Mouse (Mus musculus) hindbrain, embryonic 14.5 days (tissue): ENCODE results near the gene H2-DMb2. TPM values are rescaled to one million over a fixed set of nuclear protein-coding genes. Genes with fewer than 3 reads are reported as not detected.
A peak's percentile ranks its signal among the peaks of the same experiment; 100 is the strongest.

Source experiments
- ATAC-seq: fragments of 200-750 bp; cut with Nextera tagmentation; 2 replicates; pipeline ENCODE4 v1.8.0; 2017; ENCODE audit warnings: moderate number of reproducible peaks, mild to moderate bottlenecking, moderate TSS enrichment, moderate library complexity; ENCODE audit not compliant: low FRiP score
- DNase-seq: peaks from one replicate; pipeline ENCODE4 v3.0.0-alpha.2; 2015; ENCODE audit warnings: low spot score
- H3K27ac ChIP-seq: fragments of 300-500 bp; sonication (generic); 2 replicates; pipeline ENCODE4 v1.5.1; 2014; ENCODE audit warnings: mild to moderate bottlenecking, moderate library complexity
- H3K27me3 ChIP-seq: fragments of 300-500 bp; sonication (generic); 2 replicates; pipeline ENCODE4 v1.6.1; 2014; ENCODE audit warnings: mild to moderate bottlenecking, low read length, mixed read lengths; ENCODE audit not compliant: control insufficient read depth, insufficient read depth
- H3K36me3 ChIP-seq: fragments of 300-500 bp; sonication (generic); replicated peaks from 2 replicates; pipeline ENCODE4 v1.6.1; 2014; ENCODE audit not compliant: control insufficient read depth, insufficient read depth
- H3K4me1 ChIP-seq: fragments of 300-500 bp; sonication (generic); replicated peaks from 2 replicates; pipeline ENCODE4 v1.6.1; 2014; ENCODE audit warnings: antibody characterized with exemption, low read length, mixed read lengths; ENCODE audit not compliant: control insufficient read depth, insufficient read depth
- H3K4me2 ChIP-seq: fragments of 300-500 bp; sonication (generic); replicated peaks from 2 replicates; pipeline ENCODE4 v1.6.1; 2014; ENCODE audit warnings: mild to moderate bottlenecking, moderate library complexity
- H3K4me3 ChIP-seq: fragments of 300-500 bp; sonication (generic); replicated peaks from 2 replicates; pipeline ENCODE4 v1.5.1; 2014; ENCODE audit warnings: mild to moderate bottlenecking, low read length
- H3K9ac ChIP-seq: fragments of 300-500 bp; sonication (generic); 2 replicates; pipeline ENCODE4 v1.6.1; 2014
- H3K9me3 ChIP-seq: fragments of 300-500 bp; sonication (generic); 2 replicates; pipeline ENCODE4 v1.6.1; 2016; ENCODE audit warnings: low read length; ENCODE audit not compliant: control insufficient read depth
- WGBS: fragments of 180-500 bp; shearing (Covaris S2); extraction: QIAGEN DNeasy Blood & Tissue Kit; methylation state at CpG from one replicate; pipeline ENCODE4 v1.1.7; 2014; 5-methylcytosine and 5-hydroxymethylcytosine counted together
- polyA plus RNA-seq: library from polyadenylated mRNA; unstranded; fragments of >200 nt; fragmentation: Nextera tagmentation; extraction: Ambion mirVana; gene quantifications from 2 replicates; pipeline ENCODE4 v1.2.1, GENCODE M21; 2014

H2-DMb2 gene
- polyA plus RNA-seq, 1 experiment from 2014 or later, result not detected

DNA sequence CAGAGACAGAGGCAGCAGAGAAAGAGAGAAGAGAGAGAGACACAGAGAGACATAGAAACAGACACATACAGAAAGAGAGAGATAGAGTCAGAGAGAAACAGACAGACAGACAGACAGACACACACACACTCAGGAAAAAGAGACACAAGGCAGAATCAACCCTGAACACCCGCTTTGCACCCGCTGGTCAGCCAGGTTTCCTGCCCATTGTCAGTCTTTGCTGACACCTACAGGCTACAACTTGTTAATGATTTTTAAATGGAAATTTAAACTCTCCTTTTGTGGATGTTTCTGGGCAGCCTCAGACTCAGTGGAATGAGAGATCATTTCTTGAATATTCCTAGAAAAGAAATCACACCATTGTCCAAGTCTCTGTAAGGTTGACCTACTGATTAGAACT is 26.2 kb downstream of the H2-DMb2 start:
- H3K9me3 ChIP-seq, result no peaks in the 10 kb centered on the region
- H3K9ac ChIP-seq, result no peak overlapping the region
- H3K27me3 ChIP-seq, result no peaks in the 10 kb centered on the region
- no peak overlapping the region for H3K4me2 ChIP-seq
- no peak for ATAC-seq
- no peaks in the 10 kb centered on the region for H3K4me1 ChIP-seq
- H3K36me3 ChIP-seq, result no peaks in the 10 kb centered on the region
- no peak overlapping the region for H3K27ac ChIP-seq
- 3% methylated on average over 2 of the region's 2 CpGs for WGBS
- H3K4me3 ChIP-seq, result no peak overlapping the region
- DNase-seq, result peak; percentile 71

DNA sequence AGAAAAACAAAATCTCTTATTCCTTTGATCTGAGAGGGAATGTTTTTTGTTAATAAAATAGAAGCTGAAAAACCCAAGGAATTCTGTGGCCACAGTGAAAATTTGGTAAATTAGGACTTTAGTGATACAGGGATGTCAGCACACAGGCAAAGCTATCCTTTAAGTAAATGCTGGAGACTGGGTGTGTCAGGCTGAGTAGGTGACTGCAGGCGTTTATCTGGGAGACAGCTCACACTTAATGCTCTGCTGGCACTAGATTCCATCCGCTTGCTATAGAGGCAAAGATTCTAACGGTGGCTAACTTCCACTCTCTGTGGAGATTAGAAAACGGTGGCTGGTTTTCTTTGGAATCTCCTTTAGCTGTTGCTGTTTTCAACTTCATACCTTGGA is 27.4 kb downstream of the H2-DMb2 start:
- no peak for DNase-seq
- H3K36me3 ChIP-seq, result no peaks in the 10 kb centered on the region
- H3K9me3 ChIP-seq, result no peaks in the 10 kb centered on the region
- H3K4me1 ChIP-seq, result no peaks in the 10 kb centered on the region
- H3K27me3 ChIP-seq, result no peaks in the 10 kb centered on the region
- no peak overlapping the region for H3K27ac ChIP-seq
- 28% methylated on average over 4 of the region's 4 CpGs for WGBS
- ATAC-seq, result no peak
- H3K4me3 ChIP-seq, result no peak overlapping the region
- no peak overlapping the region for H3K9ac ChIP-seq
- H3K4me2 ChIP-seq, result no peak overlapping the region

DNA sequence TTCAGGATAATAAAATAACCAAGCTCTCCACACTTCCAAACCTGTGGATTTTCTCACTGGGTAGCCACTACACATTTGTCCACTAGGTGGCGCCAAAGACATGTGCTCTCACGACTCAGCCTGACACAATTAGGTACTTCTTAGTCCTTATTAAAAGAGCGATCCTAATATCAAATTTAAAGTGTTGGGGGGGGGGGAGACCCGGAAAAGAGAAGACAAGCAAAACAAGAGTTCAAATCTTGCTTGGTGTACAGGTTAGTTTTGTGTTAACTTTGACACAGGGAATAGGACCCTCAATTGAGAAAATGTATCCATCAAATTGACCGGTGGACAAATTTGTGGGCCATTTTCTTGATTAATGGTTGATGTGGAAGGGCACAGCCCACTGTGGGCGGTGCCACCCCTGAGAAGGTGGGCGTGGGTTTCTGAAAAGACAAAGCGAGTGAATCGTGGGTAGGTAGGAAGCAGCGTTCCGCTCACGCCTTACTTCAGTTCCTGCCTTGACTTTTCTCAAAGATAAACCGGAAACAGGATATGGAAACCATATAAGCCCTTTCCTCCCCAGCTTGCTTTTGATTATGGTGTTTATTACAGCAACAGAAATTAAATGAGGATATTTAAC is 27.9 kb downstream of the H2-DMb2 start:
- no peaks in the 10 kb centered on the region for H3K27me3 ChIP-seq
- no peak; the same call in 1 of the 2 replicates for ATAC-seq
- no peaks in the 10 kb centered on the region for H3K4me1 ChIP-seq
- H3K9me3 ChIP-seq, result no peaks in the 10 kb centered on the region
- H3K27ac ChIP-seq, result no peak overlapping the region
- DNase-seq, result peak; percentile 94
- H3K4me3 ChIP-seq, result no peak overlapping the region
- H3K36me3 ChIP-seq, result no peaks in the 10 kb centered on the region
- H3K9ac ChIP-seq, result no peak overlapping the region
- no peak overlapping the region for H3K4me2 ChIP-seq
- WGBS, result 46% methylated on average over 13 of the region's 13 CpGs

DNA sequence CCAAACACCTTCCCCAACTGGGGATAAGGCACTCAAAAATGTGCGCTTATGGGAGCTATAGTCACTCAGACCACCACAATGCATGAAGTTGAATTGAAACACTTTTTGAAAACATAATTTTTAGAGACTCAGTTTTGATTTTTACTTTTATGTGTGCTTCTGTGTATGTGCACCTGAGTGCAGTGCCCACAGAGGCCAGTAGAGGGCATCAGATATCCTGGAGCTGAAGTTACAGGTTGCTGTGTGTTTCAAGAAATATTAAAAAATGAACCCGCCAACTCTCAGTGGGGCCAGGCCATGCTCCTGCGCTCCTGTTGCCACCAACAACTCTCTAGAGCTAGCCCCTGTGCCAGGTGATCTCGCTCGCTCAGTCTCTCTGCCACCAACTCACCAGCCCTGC is 29.4 kb downstream of the H2-DMb2 start:
- Histone ChIP-seq H3K27ac (no peak overlapping the region), H3K4me3 (no peak overlapping the region), H3K4me2 (no peak overlapping the region), H3K9me3 (0 out of 2 replicates have a peak, but pooled peaks cover 4% of the 10 kb centered on the region), H3K36me3 (no peaks in the 10 kb centered on the region), H3K9ac (no peak overlapping the region), H3K27me3 (no peaks in the 10 kb centered on the region), H3K4me1 (no peaks in the 10 kb centered on the region)
- DNase-seq (no peak), ATAC-seq (no peak)
- 97% methylated on average over 5 of the region's 5 CpGs for WGBS

GRCm38 (mm10) chr17:34174075-34174474 is 31.0 kb downstream of the H2-DMb2 start:
- Histone ChIP-seq H3K9ac (no peak overlapping the region), H3K36me3 (no peaks in the 10 kb centered on the region), H3K27ac (no peak overlapping the region), H3K4me3 (no peak overlapping the region), H3K27me3 (no peaks in the 10 kb centered on the region), H3K4me2 (no peak overlapping the region), H3K4me1 (no peaks in the 10 kb centered on the region), H3K9me3 (0 out of 2 replicates have a peak, but pooled peaks cover 4% of the 10 kb centered on the region)
- ATAC-seq (no peak), DNase-seq (no peak)
- WGBS, result 72% methylated on average over 1 of the region's 1 CpGs

GRCm38 (mm10) chr17:34177179-34177578 is 34.1 kb downstream of the H2-DMb2 start:
- DNase-seq, result no peak
- no peak overlapping the region for H3K27ac ChIP-seq
- no peak overlapping the region for H3K4me3 ChIP-seq
- no peaks in the 10 kb centered on the region; the same call in 1 of the 2 replicates for H3K27me3 ChIP-seq
- no peaks in the 10 kb centered on the region for H3K36me3 ChIP-seq
- no peak overlapping the region for H3K9ac ChIP-seq
- no peaks in the 10 kb centered on the region for H3K4me1 ChIP-seq
- no peak for ATAC-seq
- 0 out of 2 replicates have a peak, but pooled peaks cover 4% of the 10 kb centered on the region for H3K9me3 ChIP-seq
- no peak overlapping the region for H3K4me2 ChIP-seq
- 75% methylated on average over 4 of the region's 4 CpGs for WGBS

GRCm38 (mm10) chr17:34179019-34179418 is 35.9 kb downstream of the H2-DMb2 start:
- H3K4me2 ChIP-seq, result no peak overlapping the region
- no peaks in the 10 kb centered on the region for H3K36me3 ChIP-seq
- 72% methylated on average over 6 of the region's 6 CpGs for WGBS
- no peak overlapping the region for H3K27ac ChIP-seq
- no peak for DNase-seq
- ATAC-seq, result no peak
- H3K9ac ChIP-seq, result no peak overlapping the region
- peaks cover 4% of the 10 kb centered on the region; the same call in 1 of the 2 replicates for H3K27me3 ChIP-seq
- no peak overlapping the region for H3K4me3 ChIP-seq
- H3K9me3 ChIP-seq, result 0 out of 2 replicates have a peak, but pooled peaks cover 4% of the 10 kb centered on the region
- H3K4me1 ChIP-seq, result no peaks in the 10 kb centered on the region

- DNase-seq (no peak), ATAC-seq (no peak)
- Histone ChIP-seq H3K4me3 (no peak overlapping the region), H3K9me3 (0 out of 2 replicates have a peak, but pooled peaks cover 4% of the 10 kb centered on the region), H3K4me2 (no peak overlapping the region), H3K36me3 (no peaks in the 10 kb centered on the region), H3K27me3 (peaks cover 6% of the 10 kb centered on the region; the same call in 1 of the 2 replicates), H3K9ac (no peak overlapping the region), H3K4me1 (no peaks in the 10 kb centered on the region), H3K27ac (no peak overlapping the region)
- 78% methylated on average over 13 of the region's 13 CpGs for WGBS
Measured at GRCm38 (mm10) chr17:34179913-34180859, 37.1 kb downstream of the H2-DMb2 start.

DNA sequence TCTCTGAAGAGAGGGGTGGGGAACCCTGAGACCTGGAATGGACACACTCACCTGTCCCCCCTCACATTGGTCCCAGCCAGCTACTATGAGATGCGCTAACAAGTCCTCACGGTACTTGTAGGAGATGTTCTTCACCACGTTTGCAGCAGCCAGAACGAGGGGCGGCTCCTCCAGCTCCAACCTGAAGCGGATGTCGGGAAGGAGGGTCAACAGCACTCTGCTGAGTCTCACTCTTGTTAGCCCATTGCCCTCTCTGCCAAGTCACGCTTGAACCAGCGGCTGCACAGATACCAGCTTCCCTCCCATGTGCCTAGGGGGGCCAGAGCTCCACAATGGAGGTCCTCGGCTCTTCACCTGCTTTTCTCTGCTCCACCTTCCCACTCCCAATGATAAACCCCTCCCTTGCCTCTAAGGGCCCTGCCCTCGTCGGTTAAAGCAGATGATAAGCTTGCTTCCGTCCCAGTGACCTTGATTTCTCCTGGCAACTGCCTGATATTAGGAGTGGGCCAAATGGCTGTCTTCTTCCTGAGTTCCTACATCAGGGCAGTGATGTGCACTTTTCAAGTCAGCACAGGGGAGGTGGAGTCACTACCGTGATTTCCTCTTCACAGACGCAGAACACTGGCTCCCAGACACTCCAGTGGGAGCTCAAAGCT is 40.6 kb downstream of the H2-DMb2 start:
- WGBS, result 80% methylated on average over 15 of the region's 15 CpGs
- H3K27ac ChIP-seq, result no peak overlapping the region
- no peak overlapping the region for H3K4me2 ChIP-seq
- no peak overlapping the region for H3K4me3 ChIP-seq
- ATAC-seq (no peak), DNase-seq (no peak)
- peaks cover 38% of the 10 kb centered on the region for H3K27me3 ChIP-seq
- no peak overlapping the region for H3K9ac ChIP-seq
- no peaks in the 10 kb centered on the region for H3K9me3 ChIP-seq
- H3K4me1 ChIP-seq, result peaks cover 13% of the 10 kb centered on the region
- no peaks in the 10 kb centered on the region for H3K36me3 ChIP-seq
